Mouse (Mus musculus): Measurements from ENCODE around the gene Lfng. TPM values are rescaled to one million over a fixed set of nuclear protein-coding genes. Genes with fewer than 3 reads are reported as not detected.

The Lfng gene
- polyA plus RNA-seq, 1 experiment from 2014 or later = 15.4 TPM

GRCm38 (mm10) chr5:140568321-140568970 lies 38.7 kb upstream of the Lfng start:
- DNase-seq (ENCODE audit: low spot score) = peak; percentile 88
- 0 out of 2 replicates have a peak overlapping the region, but pooled peaks have one; percentile 5 for H3K4me2 ChIP-seq (ENCODE audit: low read length)

GRCm38 (mm10) chr5:140569032-140569595 lies 38.0 kb upstream of the Lfng start:
- no peak overlapping the region for H3K9ac ChIP-seq (ENCODE audit: low read length)
- no peak overlapping the region for H3K4me2 ChIP-seq (ENCODE audit: low read length)
- no peaks in the 10 kb centered on the region for H3K27me3 ChIP-seq (replicated peaks; ENCODE audit: control insufficient read depth, insufficient read depth, low read length)
- no peaks in the 10 kb centered on the region for H3K9me3 ChIP-seq (ENCODE audit: control insufficient read depth, low read length)
- no peak overlapping the region for H3K4me3 ChIP-seq (ENCODE audit: low read depth, low read length)
- no peak overlapping the region for H3K27ac ChIP-seq (ENCODE audit: low read depth)
- ATAC-seq (replicated peaks; ENCODE audit: low FRiP score, low TSS enrichment, low read depth) (no peak), DNase-seq (ENCODE audit: low spot score) (no peak)
- H3K4me1 ChIP-seq (replicated peaks; ENCODE audit: control insufficient read depth, insufficient read depth, low read length) = peaks cover 11% of the 10 kb centered on the region
- 82% methylated on average over 16 of the region's 16 CpGs for WGBS
- H3K36me3 ChIP-seq (ENCODE audit: control insufficient read depth, insufficient read depth, low read length) = no peaks in the 10 kb centered on the region

More at GRCm38 (mm10) chr5:140568321-140568970, 38.7 kb upstream of the Lfng start:
- Histone ChIP-seq H3K27ac (ENCODE audit: low read depth) (no peak overlapping the region; the same call in 1 of the 2 replicates), H3K4me1 (replicated peaks; ENCODE audit: control insufficient read depth, insufficient read depth, low read length) (peaks cover 11% of the 10 kb centered on the region), H3K36me3 (ENCODE audit: control insufficient read depth, insufficient read depth, low read length) (no peaks in the 10 kb centered on the region), H3K9ac (ENCODE audit: low read length) (no peak overlapping the region; the same call in 1 of the 2 replicates), H3K4me3 (ENCODE audit: low read depth, low read length) (no peak overlapping the region), H3K9me3 (ENCODE audit: control insufficient read depth, low read length) (no peaks in the 10 kb centered on the region), H3K27me3 (replicated peaks; ENCODE audit: control insufficient read depth, insufficient read depth, low read length) (no peaks in the 10 kb centered on the region)
- ATAC-seq (replicated peaks; ENCODE audit: low FRiP score, low TSS enrichment, low read depth) = no peak
- WGBS = 25% methylated on average over 10 of the region's 10 CpGs

GRCm38 (mm10) chr5:140570223-140570870 lies 36.8 kb upstream of the Lfng start:
- 91% methylated on average over 13 of the region's 13 CpGs for WGBS
- Histone ChIP-seq H3K4me2 (ENCODE audit: low read length) (no peak overlapping the region), H3K27ac (ENCODE audit: low read depth) (no peak overlapping the region), H3K4me1 (replicated peaks; ENCODE audit: control insufficient read depth, insufficient read depth, low read length) (peaks cover 11% of the 10 kb centered on the region), H3K36me3 (ENCODE audit: control insufficient read depth, insufficient read depth, low read length) (no peaks in the 10 kb centered on the region), H3K4me3 (ENCODE audit: low read depth, low read length) (no peak overlapping the region), H3K9me3 (ENCODE audit: control insufficient read depth, low read length) (no peaks in the 10 kb centered on the region), H3K9ac (ENCODE audit: low read length) (no peak overlapping the region), H3K27me3 (replicated peaks; ENCODE audit: control insufficient read depth, insufficient read depth, low read length) (no peaks in the 10 kb centered on the region)
- DNase-seq (ENCODE audit: low spot score) = no peak
- no peak for ATAC-seq (replicated peaks; ENCODE audit: low FRiP score, low TSS enrichment, low read depth)

GRCm38 (mm10) chr5:140571201-140571600 lies 35.9 kb upstream of the Lfng start:
- no peak for DNase-seq (ENCODE audit: low spot score)
- 71% methylated on average over 4 of the region's 4 CpGs for WGBS
- H3K27ac ChIP-seq (ENCODE audit: low read depth) = no peak overlapping the region
- H3K9ac ChIP-seq (ENCODE audit: low read length) = no peak overlapping the region
- H3K9me3 ChIP-seq (ENCODE audit: control insufficient read depth, low read length) = no peaks in the 10 kb centered on the region
- no peak for ATAC-seq (replicated peaks; ENCODE audit: low FRiP score, low TSS enrichment, low read depth)
- H3K4me3 ChIP-seq (ENCODE audit: low read depth, low read length) = no peak overlapping the region
- H3K4me1 ChIP-seq (replicated peaks; ENCODE audit: control insufficient read depth, insufficient read depth, low read length) = peaks cover 11% of the 10 kb centered on the region
- H3K27me3 ChIP-seq (replicated peaks; ENCODE audit: control insufficient read depth, insufficient read depth, low read length) = no peaks in the 10 kb centered on the region
- no peak overlapping the region for H3K4me2 ChIP-seq (ENCODE audit: low read length)
- no peaks in the 10 kb centered on the region for H3K36me3 ChIP-seq (ENCODE audit: control insufficient read depth, insufficient read depth, low read length)

- Histone ChIP-seq H3K9ac (ENCODE audit: low read length) (no peak overlapping the region), H3K27me3 (replicated peaks; ENCODE audit: control insufficient read depth, insufficient read depth, low read length) (no peaks in the 10 kb centered on the region), H3K4me3 (ENCODE audit: low read depth, low read length) (no peak overlapping the region), H3K27ac (ENCODE audit: low read depth) (no peak overlapping the region), H3K4me2 (ENCODE audit: low read length) (no peak overlapping the region), H3K4me1 (replicated peaks; ENCODE audit: control insufficient read depth, insufficient read depth, low read length) (peaks cover 11% of the 10 kb centered on the region), H3K36me3 (ENCODE audit: control insufficient read depth, insufficient read depth, low read length) (no peaks in the 10 kb centered on the region), H3K9me3 (ENCODE audit: control insufficient read depth, low read length) (no peaks in the 10 kb centered on the region)
- no peak for DNase-seq (ENCODE audit: low spot score)
- WGBS = 70% methylated on average over 10 of the region's 10 CpGs
- no peak for ATAC-seq (replicated peaks; ENCODE audit: low FRiP score, low TSS enrichment, low read depth)
These were observed 35.4 kb upstream of the Lfng start for GRCm38 (mm10) chr5:140571673-140572072.

GRCm38 (mm10) chr5:140572611-140573010 lies 34.5 kb upstream of the Lfng start:
- Histone ChIP-seq H3K27ac (ENCODE audit: low read depth) (no peak overlapping the region), H3K4me3 (ENCODE audit: low read depth, low read length) (no peak overlapping the region)

GRCm38 (mm10) chr5:140575381-140575866 lies 31.7 kb upstream of the Lfng start:
- 40% methylated on average over 5 of the region's 5 CpGs for WGBS
- Histone ChIP-seq H3K27me3 (replicated peaks; ENCODE audit: control insufficient read depth, insufficient read depth, low read length) (no peaks in the 10 kb centered on the region), H3K9ac (ENCODE audit: low read length) (no peak overlapping the region), H3K4me3 (ENCODE audit: low read depth, low read length) (no peak overlapping the region), H3K9me3 (ENCODE audit: control insufficient read depth, low read length) (no peaks in the 10 kb centered on the region), H3K4me1 (replicated peaks; ENCODE audit: control insufficient read depth, insufficient read depth, low read length) (peaks cover 15% of the 10 kb centered on the region; the same call in 1 of the 2 replicates), H3K4me2 (ENCODE audit: low read length) (no peak overlapping the region), H3K36me3 (ENCODE audit: control insufficient read depth, insufficient read depth, low read length) (no peaks in the 10 kb centered on the region), H3K27ac (ENCODE audit: low read depth) (no peak overlapping the region)
- ATAC-seq (replicated peaks; ENCODE audit: low FRiP score, low TSS enrichment, low read depth) (no peak), DNase-seq (ENCODE audit: low spot score) (no peak)

More at GRCm38 (mm10) chr5:140572611-140573010, 34.5 kb upstream of the Lfng start:
- ATAC-seq (replicated peaks; ENCODE audit: low FRiP score, low TSS enrichment, low read depth) (no peak), DNase-seq (ENCODE audit: low spot score) (no peak)
- Histone ChIP-seq H3K36me3 (ENCODE audit: control insufficient read depth, insufficient read depth, low read length) (no peaks in the 10 kb centered on the region), H3K9ac (ENCODE audit: low read length) (no peak overlapping the region), H3K9me3 (ENCODE audit: control insufficient read depth, low read length) (no peaks in the 10 kb centered on the region), H3K27me3 (replicated peaks; ENCODE audit: control insufficient read depth, insufficient read depth, low read length) (no peaks in the 10 kb centered on the region), H3K4me1 (replicated peaks; ENCODE audit: control insufficient read depth, insufficient read depth, low read length) (peaks cover 6% of the 10 kb centered on the region; the same call in 1 of the 2 replicates), H3K4me2 (ENCODE audit: low read length) (no peak overlapping the region)
- 76% methylated on average over 6 of the region's 6 CpGs for WGBS

- Histone ChIP-seq H3K27ac (ENCODE audit: low read depth) (no peak overlapping the region), H3K4me1 (replicated peaks; ENCODE audit: control insufficient read depth, insufficient read depth, low read length) (peaks cover 29% of the 10 kb centered on the region; the same call in 1 of the 2 replicates), H3K36me3 (ENCODE audit: control insufficient read depth, insufficient read depth, low read length) (no peaks in the 10 kb centered on the region), H3K4me2 (ENCODE audit: low read length) (no peak overlapping the region), H3K9ac (ENCODE audit: low read length) (no peak overlapping the region), H3K4me3 (ENCODE audit: low read depth, low read length) (no peak overlapping the region), H3K9me3 (ENCODE audit: control insufficient read depth, low read length) (no peaks in the 10 kb centered on the region), H3K27me3 (replicated peaks; ENCODE audit: control insufficient read depth, insufficient read depth, low read length) (no peaks in the 10 kb centered on the region)
- ATAC-seq (replicated peaks; ENCODE audit: low FRiP score, low TSS enrichment, low read depth) = no peak
- no peak for DNase-seq (ENCODE audit: low spot score)
- WGBS = 56% methylated on average over 9 of the region's 9 CpGs
These were observed 27.9 kb upstream of the Lfng start for GRCm38 (mm10) chr5:140579221-140579620.

All from intestine, embryonic 14.5 days (tissue).